Mouse (Mus musculus) megakaryocyte, adult 5-6 weeks (primary cell): ENCODE measurements at regions not wholly inside any gene's neighbourhood (a gene's known extent, or its start where the extent isn't known, plus 50 kb on each side); places are given as distances from the start of the nearest gene placed in this dataset.

ENCODE experiments used
- ATAC-seq: 2 replicates; pipeline ENCODE4 v1.8.0; 2016; ENCODE audit warnings: mild to moderate bottlenecking, inconsistent platforms; ENCODE audit not compliant: poor library complexity, severe bottlenecking

DNA sequence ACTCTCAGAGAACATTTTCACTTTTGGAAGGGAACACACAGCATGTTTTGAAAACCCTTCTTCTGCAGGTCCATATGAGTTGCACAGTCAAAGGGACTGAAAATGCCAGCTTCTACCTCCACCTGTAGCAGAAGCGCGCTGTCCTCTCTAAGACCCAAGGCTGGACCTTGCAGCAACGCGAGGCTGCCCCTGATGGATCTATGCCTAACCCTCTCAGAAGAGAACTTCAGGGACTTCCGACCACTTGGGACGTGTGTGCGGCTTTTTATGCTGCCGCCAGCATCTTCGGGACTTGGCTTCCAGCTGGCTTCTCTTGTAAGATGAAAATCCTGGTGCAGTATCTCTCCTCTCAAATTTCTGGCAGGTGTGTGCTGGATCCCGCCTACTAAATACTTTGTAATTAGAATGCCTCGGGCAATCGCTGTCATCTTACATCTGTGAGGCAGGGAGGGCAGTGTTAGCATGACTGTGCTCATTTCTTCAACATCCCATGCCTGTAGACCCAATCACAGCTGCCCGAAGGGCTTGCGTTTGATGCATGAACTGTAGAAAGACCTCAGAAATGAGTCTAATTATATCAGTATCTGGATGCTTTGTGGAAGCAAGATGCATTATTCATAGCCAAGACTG is 171.8 kb upstream of the Rnf219 start:
- no peak for ATAC-seq

DNA sequence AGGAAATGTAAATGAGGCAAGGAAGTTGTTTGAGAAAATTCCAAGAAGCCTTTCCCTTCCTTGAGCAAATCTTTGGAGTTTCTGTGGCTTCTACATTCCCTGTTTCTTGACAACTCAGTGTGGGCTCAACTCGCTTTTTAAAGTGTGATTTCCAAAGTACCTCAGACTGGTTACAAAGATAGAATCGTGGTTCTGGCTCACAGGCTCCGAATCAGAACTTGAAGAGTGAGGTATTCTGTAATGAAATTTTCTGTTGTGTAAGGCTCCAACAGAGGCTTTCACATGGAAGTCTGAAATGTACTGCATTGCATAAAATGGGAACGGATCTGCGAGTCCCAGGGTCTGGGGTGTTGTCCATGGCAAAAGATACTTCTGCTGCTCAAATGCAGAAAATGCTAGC is 170.2 kb upstream of the Rnf219 start:
- no peak for ATAC-seq

DNA sequence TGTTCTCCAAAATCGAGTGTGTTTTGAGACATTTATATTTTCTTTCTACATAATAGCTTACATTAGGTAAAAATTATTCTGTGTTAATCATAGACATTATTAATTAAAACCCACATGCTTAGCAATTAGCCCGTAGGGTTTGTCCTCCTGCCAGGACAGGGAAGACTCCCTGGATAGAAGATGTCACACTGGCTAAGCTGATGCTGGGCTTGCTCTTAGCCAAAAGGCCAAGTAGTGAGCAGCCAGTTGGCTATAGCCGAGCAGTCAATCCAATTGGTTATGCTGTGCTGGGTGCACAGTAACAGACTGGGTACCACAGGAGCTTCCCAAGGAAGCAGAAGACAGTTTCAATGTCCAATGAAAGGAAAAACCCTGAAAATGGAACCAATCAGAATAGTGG is 166.0 kb upstream of the Rnf219 start:
- no peak for ATAC-seq

DNA sequence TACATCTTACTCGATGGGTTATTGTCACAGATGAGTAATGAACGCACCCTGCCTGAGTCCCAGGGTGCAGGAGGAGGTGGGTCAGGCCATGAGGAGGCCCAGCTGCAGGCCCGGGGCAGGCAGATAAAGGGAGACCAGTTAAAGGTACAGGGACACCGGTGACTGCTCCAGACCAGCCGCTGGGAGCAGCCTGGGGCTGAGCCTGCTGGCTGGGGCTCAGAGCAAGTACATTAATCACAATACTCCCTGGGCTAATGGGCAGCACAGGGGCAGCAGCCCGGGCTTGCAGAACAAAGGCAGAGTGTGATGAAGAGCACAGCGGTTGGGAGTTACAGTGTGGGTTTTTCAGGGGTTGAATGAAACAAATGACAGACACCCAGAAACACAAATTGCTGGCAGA is 154.4 kb upstream of the Rnf219 start:
- ATAC-seq = no peak

DNA sequence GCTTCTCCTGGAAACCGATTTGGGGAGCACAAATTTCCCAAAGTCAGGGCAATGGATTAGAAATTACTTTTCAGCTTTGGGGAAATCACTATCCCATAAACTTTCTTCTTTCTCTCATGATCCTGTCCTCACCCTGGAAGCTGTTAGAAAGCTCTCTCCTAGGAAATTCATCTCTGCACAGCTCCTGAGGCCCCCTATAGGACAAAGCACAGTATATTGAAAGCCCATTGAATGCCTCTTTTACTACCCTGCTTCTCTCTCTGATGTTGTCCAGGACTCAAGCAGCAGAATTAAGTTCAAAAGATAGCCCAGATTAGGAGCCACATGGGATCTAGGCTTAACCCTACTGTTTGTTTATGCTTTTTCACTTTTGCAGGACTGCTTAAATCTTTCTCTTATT is 139.3 kb upstream of the Rnf219 start:
- ATAC-seq = no peak

DNA sequence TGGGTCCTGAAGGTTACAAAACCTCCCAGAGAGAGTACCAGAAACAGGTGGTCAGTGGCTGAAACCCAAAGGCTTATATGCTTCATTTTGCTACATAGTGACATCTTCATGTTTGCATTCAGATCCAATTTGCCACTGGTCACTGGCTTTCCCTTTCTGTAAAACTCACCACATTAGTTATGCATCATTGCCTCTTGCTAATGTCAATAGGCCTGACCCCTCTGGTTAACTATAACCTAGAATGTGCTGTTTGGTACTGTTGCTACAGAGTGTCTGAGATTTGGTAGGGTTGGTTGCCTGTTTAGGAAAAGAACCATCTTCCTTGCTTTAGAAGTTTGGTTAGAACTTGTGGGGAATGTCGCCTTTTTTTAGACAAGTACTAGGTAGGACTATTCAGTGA is 136.3 kb upstream of the Rnf219 start:
- ATAC-seq = no peak

DNA sequence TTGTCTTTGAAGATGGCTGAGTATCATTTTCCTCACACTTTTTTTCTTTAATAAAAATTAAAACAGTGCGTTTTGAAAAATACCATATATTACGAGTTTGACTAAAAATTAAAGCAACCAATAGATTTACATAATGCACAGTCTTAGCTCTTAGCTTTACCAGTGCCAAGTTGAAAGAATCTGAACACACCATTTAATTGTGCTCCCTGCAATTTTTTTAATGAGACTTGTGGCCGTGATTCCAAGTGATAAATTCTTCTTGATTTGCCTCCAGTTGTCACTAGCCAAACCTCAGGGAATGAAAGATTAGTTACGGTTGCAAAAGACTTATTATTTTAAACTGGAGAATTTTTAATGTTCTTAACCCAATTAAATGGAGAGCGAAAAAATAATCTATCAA is 127.5 kb upstream of the Rnf219 start:
- no peak for ATAC-seq

DNA sequence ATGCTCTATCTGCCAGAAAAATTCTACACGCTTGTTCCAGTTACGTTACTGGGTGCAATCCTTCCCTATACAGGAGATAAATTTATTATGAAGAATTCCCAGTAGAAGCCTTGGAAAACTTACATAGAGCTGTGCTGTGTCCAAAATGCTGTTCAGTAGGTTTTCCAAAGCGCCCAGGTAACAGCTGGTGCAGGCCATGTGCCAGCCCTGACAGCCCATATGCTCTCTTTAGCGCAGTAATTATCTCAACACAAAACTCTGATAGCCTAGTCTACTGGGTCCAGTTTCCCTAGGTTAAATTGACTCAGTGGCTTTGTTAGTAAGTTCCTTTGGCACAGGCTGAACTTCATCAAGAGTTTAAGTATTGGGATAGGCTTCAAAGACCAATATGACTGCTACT is 122.2 kb upstream of the Rnf219 start:
- no peak for ATAC-seq

DNA sequence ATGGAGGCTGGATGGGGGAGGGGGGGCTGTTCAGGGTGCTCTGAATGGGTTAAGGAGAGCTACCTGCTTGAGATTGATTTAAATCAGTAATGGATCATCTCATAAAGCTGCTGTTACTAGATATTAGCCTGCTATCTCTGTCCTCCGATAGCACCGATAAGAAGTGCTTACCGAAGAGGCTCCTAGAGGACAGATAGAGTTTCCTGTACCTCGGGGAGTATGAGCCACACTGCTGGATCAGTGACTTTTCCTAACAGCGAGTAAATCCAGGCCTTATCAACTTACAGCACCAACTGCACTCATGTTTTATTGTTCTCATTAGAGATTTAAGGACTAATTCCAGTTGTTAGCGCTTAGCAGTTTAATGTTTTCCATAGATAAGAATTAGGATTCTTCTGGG is 120.3 kb upstream of the Rnf219 start:
- ATAC-seq = no peak

DNA sequence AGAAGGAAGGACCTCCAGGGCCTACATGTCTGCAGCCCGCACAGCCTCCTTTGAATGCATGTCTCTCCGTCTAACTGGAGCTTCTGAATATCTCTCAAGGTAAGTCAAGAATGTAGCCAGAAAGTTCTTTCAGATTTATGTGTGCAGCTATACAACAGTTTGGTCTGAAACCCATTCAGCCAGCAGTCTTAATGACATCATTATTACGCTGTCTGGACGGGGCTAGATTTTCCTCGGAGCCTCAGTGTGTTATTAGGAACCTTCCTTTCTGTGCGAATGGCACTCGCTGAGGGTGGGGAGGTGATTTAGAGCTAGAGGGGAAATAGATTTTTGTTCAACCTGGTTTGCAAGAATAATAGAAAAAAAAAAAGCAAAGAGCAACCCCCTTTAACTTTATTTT is 116.9 kb upstream of the Rnf219 start:
- ATAC-seq = no peak

DNA sequence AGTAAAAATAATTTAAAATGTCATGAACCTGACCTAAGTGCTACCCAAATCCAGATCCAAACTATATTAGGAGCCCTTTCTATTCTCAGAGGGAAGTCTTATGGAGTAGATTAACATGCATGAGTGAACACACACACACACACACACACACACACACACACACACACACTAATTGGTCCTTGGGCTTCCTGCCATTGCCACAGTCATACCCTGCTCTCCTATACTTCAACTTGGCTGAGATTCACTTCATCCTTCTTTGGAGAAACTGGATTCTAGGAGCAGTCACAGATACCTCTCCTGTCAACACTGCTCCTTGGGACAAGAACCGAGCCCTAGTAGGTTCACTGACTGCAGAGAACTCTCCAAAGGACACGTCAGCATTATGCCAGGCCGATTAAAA is 89.0 kb upstream of the Rnf219 start:
- no peak for ATAC-seq

DNA sequence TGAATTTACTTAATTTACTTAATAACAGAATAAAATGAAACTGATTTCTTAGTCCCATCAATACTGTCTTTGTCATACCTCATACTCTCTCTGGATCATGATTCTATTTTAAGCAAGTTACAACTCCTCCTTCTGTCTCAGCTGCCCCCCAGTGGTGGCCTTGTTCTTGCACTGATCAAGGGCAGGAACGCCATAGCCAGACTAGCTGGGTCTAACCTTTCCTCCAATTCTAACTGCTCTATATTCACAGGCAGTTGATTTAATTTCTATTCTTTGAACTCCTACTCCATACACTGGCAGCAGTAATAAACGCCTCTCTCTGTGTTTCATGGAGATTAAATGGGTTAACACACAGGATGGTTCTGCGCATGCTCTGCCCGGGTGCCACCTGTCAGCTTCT is 87.9 kb upstream of the Rnf219 start:
- ATAC-seq = no peak

DNA sequence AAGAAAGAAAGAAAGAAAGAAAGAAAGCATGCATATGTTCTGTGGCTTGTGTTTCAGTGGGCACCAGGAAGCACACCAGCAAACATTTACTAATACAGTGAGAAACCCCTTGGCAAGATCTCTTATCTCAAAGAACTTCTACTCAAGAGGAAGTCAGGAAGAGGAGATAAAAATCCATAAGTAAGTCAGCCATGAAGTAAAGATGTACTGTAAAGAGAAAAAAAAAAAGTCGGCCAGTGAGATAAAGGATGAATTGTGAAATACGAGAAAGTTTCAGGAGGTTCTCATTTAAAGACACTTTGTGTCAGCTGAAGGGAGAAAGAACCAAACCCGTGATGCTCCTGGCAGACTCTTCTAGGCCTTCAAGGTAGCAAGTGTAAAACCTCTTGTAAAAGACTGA is 72.4 kb upstream of the Rnf219 start:
- no peak for ATAC-seq
